Mouse (Mus musculus): ENCODE data around the gene Tyw5. TPM values are rescaled to one million over a fixed set of nuclear protein-coding genes. Genes with fewer than 3 reads are reported as not detected.

Gene Tyw5
- total and polyA plus RNA-seq, 2 experiments from 2014 or later = 14.4 to 31.4 TPM

DNA sequence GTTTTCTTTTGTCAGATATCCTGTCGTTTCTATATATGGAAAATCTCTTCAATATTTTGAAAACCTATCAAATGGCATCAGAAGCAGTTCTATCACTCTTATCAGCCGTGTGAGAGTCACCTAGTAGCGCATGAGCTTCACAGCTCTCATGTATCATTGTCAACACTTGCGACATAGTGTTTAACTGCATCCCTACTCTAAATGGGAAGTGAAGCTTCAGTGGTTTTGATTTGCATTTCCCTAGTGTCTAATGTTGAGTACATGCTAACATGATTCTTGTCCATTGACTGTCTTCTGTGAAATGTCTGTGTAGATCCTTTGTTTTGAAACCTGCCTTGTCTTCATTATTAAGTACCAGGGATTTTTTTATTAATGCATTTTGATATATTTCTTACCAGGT is 36.5 kb downstream of the Tyw5 start:
- no peaks in the 10 kb centered on the region for H3K27me3 ChIP-seq (ENCODE audit: insufficient read depth, low read length)
- no peaks in the 10 kb centered on the region for H3K9me3 ChIP-seq (ENCODE audit: low read length)
- no peak for ATAC-seq
- DNase-seq (ENCODE audit: low spot score) = no peak
- no peaks in the 10 kb centered on the region for H3K36me3 ChIP-seq (ENCODE audit: insufficient read depth, low read length)
- no peaks in the 10 kb centered on the region for H3K4me1 ChIP-seq (ENCODE audit: insufficient read depth, low read length)
- 78% methylated on average over 4 of the region's 4 CpGs for WGBS
- H3K4me3 ChIP-seq (ENCODE audit: low read length) = no peak overlapping the region
- TF ChIP-seq CTCF (IDR thresholded peaks at IDR 0.05; ENCODE audit: low read depth) = no peak
- no peak overlapping the region for H3K27ac ChIP-seq
- no peak overlapping the region for H3K9ac ChIP-seq (replicated peaks; ENCODE audit: low read length)
- no peak overlapping the region for H3K4me2 ChIP-seq (ENCODE audit: low read depth, low read length)

DNA sequence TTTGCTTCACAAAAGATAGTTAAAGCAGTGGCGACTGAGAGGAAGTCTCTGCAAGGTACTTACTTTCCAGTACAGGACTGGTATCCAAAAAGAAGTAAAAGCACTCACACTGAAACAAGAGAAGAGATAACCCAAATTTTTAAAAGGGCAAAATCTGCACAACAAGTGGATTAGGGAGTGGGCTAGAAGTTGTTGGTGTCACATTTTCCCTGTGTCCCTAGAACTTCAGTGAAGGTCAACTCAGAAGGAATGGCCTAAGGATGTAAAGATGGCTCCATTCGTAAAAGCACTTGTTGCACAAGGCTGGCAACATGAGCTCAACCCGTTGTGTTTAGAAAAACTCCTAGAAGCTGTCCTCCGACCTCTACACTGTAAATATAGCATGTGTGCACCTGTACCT is 37.8 kb downstream of the Tyw5 start:
- no peak for ATAC-seq
- Histone ChIP-seq H3K4me2 (ENCODE audit: low read depth, low read length) (no peak overlapping the region), H3K9ac (replicated peaks; ENCODE audit: low read length) (no peak overlapping the region), H3K36me3 (ENCODE audit: insufficient read depth, low read length) (no peaks in the 10 kb centered on the region), H3K9me3 (ENCODE audit: low read length) (no peaks in the 10 kb centered on the region), H3K27ac (no peak overlapping the region), H3K4me1 (ENCODE audit: insufficient read depth, low read length) (no peaks in the 10 kb centered on the region), H3K27me3 (ENCODE audit: insufficient read depth, low read length) (no peaks in the 10 kb centered on the region), H3K4me3 (ENCODE audit: low read length) (no peak overlapping the region)
- TF ChIP-seq CTCF (IDR thresholded peaks at IDR 0.05; ENCODE audit: low read depth) = no peak
- DNase-seq (ENCODE audit: low spot score) = no peak
- 86% methylated on average over 4 of the region's 4 CpGs for WGBS

DNA sequence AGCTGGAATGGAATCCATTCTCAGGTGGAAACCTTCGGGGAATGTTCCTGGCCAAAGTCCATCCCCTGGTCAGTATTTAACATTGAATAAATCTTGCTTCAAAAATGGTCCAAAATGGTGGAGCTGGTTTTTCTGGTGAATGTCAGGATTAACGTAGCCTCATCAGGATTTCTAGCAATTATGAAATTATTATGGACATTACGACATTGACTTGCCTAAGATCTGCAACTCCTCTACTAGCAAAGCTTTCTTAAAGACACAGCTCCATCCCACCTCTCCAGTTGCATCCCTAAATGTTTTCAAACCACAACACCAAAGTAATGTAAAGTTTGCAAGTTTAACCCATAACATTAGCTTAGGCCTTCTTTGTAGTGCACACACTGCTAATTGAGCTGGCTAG is 39.5 kb downstream of the Tyw5 start:
- no peak overlapping the region for H3K9ac ChIP-seq (replicated peaks; ENCODE audit: low read length)
- H3K4me3 ChIP-seq (ENCODE audit: low read length) = no peak overlapping the region
- no peaks in the 10 kb centered on the region for H3K4me1 ChIP-seq (ENCODE audit: insufficient read depth, low read length)
- H3K4me2 ChIP-seq (ENCODE audit: low read depth, low read length) = no peak overlapping the region
- ATAC-seq (no peak), DNase-seq (ENCODE audit: low spot score) (no peak)
- no peak overlapping the region for H3K27ac ChIP-seq
- H3K36me3 ChIP-seq (ENCODE audit: insufficient read depth, low read length) = no peaks in the 10 kb centered on the region
- no peaks in the 10 kb centered on the region for H3K9me3 ChIP-seq (ENCODE audit: low read length)
- H3K27me3 ChIP-seq (ENCODE audit: insufficient read depth, low read length) = no peaks in the 10 kb centered on the region
- 88% methylated on average over 3 of the region's 3 CpGs for WGBS
- TF ChIP-seq CTCF (IDR thresholded peaks at IDR 0.05; ENCODE audit: low read depth) = no peak

DNA sequence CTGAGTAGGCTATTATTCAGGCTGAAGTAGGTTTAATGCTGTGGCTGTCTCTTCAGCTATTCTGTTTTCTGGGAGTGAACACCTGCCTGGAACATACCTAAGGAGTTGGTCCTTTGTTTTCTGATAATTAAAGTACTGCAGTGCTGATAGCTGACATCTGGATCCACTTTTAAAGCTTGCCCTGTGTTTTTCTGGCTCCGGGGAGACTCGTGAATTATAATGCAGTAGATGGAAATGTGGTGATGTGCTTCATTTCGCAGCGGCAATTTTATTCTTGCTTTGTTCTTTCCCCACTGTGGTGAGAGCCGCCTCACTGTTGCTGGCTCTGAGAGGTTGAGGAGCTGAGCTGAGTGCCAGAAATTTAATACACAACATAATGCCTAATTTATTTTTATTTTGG is 48.4 kb downstream of the Tyw5 start:
- ATAC-seq (no peak), DNase-seq (ENCODE audit: low spot score) (no peak)
- no peaks in the 10 kb centered on the region for H3K36me3 ChIP-seq (ENCODE audit: insufficient read depth, low read length)
- H3K4me1 ChIP-seq (ENCODE audit: insufficient read depth, low read length) = no peaks in the 10 kb centered on the region
- H3K4me3 ChIP-seq (ENCODE audit: low read length) = no peak overlapping the region
- H3K9ac ChIP-seq (replicated peaks; ENCODE audit: low read length) = no peak overlapping the region
- no peak overlapping the region for H3K4me2 ChIP-seq (ENCODE audit: low read depth, low read length)
- no peak for TF ChIP-seq CTCF (IDR thresholded peaks at IDR 0.05; ENCODE audit: low read depth)
- 76% methylated on average over 5 of the region's 5 CpGs for WGBS
- no peaks in the 10 kb centered on the region for H3K27me3 ChIP-seq (ENCODE audit: insufficient read depth, low read length)
- no peaks in the 10 kb centered on the region for H3K9me3 ChIP-seq (ENCODE audit: low read length)
- no peak overlapping the region for H3K27ac ChIP-seq

DNA sequence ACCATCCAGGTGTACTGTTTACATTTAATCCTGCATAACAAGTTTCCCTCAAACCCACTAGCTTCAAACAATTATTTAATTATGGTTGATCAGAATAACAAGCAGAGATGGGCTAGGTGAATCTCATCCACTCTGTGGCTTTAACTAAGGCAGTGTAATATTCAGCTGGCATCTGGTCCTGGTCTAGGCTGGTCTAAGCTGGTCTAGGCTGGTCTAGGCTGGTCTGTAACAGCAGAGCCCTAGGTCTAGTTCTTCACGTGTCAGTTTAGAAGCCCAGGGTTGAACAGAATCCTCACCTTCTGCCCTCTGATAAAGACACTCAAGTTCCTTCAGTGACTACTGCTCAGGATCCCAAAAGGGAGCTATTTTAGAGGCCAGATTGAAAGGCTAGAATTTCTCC is 55.0 kb downstream of the Tyw5 start:
- Histone ChIP-seq H3K27ac (no peak overlapping the region), H3K4me3 (ENCODE audit: low read length) (no peak overlapping the region), H3K36me3 (ENCODE audit: insufficient read depth, low read length) (no peaks in the 10 kb centered on the region), H3K4me2 (ENCODE audit: low read depth, low read length) (no peak overlapping the region), H3K9me3 (ENCODE audit: low read length) (no peaks in the 10 kb centered on the region), H3K9ac (replicated peaks; ENCODE audit: low read length) (no peak overlapping the region), H3K4me1 (ENCODE audit: insufficient read depth, low read length) (no peaks in the 10 kb centered on the region), H3K27me3 (ENCODE audit: insufficient read depth, low read length) (no peaks in the 10 kb centered on the region)
- DNase-seq (ENCODE audit: low spot score) = no peak
- ATAC-seq = no peak
- 80% methylated on average over 1 of the region's 1 CpGs for WGBS
- TF ChIP-seq CTCF (IDR thresholded peaks at IDR 0.05; ENCODE audit: low read depth) = no peak

DNA sequence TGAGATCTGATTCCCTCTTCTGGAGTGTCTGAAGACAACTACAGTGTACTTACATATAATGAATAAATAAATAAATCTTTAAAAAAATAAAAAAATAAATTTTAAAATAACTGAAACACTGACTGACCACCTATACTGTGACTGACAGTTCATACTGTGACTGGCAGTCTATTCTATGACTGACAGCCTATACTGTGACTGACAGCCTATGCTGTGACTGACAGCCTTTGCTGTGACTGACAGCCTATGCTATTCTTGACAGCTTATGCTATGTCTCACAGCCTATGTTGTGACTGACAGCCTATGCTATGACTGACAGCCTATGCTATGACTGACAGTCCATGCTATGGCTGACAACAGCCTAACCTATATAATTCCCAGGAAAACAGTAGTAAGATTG is 59.4 kb downstream of the Tyw5 start:
- Histone ChIP-seq H3K4me1 (ENCODE audit: insufficient read depth, low read length) (no peaks in the 10 kb centered on the region), H3K27me3 (ENCODE audit: insufficient read depth, low read length) (no peaks in the 10 kb centered on the region), H3K36me3 (ENCODE audit: insufficient read depth, low read length) (no peaks in the 10 kb centered on the region), H3K27ac (no peak overlapping the region), H3K4me3 (ENCODE audit: low read length) (no peak overlapping the region), H3K4me2 (ENCODE audit: low read depth, low read length) (no peak overlapping the region), H3K9ac (replicated peaks; ENCODE audit: low read length) (no peak overlapping the region), H3K9me3 (ENCODE audit: low read length) (no peaks in the 10 kb centered on the region)
- TF ChIP-seq CTCF (IDR thresholded peaks at IDR 0.05; ENCODE audit: low read depth) = no peak
- ATAC-seq = no peak
- no peak for DNase-seq (ENCODE audit: low spot score)

DNA sequence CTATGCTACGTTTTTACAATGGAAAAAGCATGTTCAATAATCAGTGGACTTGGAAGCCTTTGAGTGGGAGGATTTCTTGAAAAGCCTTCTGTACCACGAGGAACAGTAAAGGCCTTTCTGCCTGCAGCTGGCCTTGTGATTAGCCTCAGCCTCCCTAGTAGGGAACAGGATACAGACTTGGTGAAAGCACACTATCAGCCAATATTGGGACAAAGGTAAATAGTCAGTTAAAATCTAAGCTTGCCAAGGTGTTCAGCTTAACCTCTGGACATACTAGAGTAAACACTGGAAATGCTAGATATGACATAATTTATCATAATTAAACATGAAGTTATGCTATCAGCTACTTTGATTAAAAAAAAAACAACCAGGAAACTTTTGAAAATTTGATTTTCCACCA is 65.7 kb downstream of the Tyw5 start:
- Histone ChIP-seq H3K4me1 (ENCODE audit: insufficient read depth, low read length) (no peaks in the 10 kb centered on the region), H3K4me3 (ENCODE audit: low read length) (no peak overlapping the region), H3K36me3 (ENCODE audit: insufficient read depth, low read length) (no peaks in the 10 kb centered on the region), H3K27me3 (ENCODE audit: insufficient read depth, low read length) (no peaks in the 10 kb centered on the region), H3K9me3 (ENCODE audit: low read length) (no peaks in the 10 kb centered on the region), H3K9ac (replicated peaks; ENCODE audit: low read length) (no peak overlapping the region), H3K27ac (no peak overlapping the region), H3K4me2 (ENCODE audit: low read depth, low read length) (no peak overlapping the region)
- TF ChIP-seq CTCF (IDR thresholded peaks at IDR 0.05; ENCODE audit: low read depth) = no peak
- DNase-seq (ENCODE audit: low spot score) = no peak
- WGBS = 33% methylated on average over 2 of the region's 2 CpGs
- no peak for ATAC-seq

Data from hindbrain, postnatal 0 days (tissue).